25 mouse cellular contexts compared by ENCODE assay signal in the genomic region with DNA sequence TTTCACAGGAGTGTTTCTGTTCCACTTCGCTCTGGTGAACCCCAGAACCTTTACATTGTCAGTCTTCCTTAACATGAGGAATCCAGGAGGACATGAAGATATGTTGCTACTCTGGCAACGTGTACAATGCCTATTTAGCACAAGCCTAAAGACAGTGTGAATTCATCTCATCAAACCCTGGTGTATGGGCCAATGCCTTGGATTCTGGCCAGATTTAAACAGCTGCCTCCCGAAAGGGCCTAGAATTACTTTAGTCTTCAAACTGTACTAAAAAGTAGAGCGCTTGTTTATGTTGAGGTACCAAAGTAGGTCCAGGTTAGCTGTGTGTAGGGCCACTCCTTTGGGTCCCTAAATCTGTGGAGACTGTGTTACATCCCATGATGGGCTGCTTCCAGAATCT.
DNase-seq lines count a peak whose midpoint lies in the region; ATAC-seq and TF ChIP-seq lines count a peak whose summit lies in the region.
"Had no signal": no experiment of that assay in that cellular context is flagged by ENCODE, and none has a peak within 500 bp of the region (broad histone marks: within the 10 kb centered on the region; RNA-seq: fewer than 3 reads in every experiment).

No protein-coding gene starts in this region.

- H3K4me1 ChIP-seq in forebrain, embryonic 14.5 days (ENCODE audit: control insufficient read depth, insufficient read depth, low read length): peaks cover 3% of the 10 kb centered on the region; the same call in 1 of the 2 replicates
- peaks cover 3% of the 10 kb centered on the region; the same call in 1 of the 2 replicates for H3K4me1 ChIP-seq in forebrain, embryonic 16.5 days (replicated peaks; ENCODE audit: control insufficient read depth, insufficient read depth, low read length)
- no peaks in the 10 kb centered on the region for H3K4me1 ChIP-seq in limb, embryonic 14.5 days (ENCODE audit: control insufficient read depth, insufficient read depth, low read length)
- 0 out of 2 replicates have a peak, but pooled peaks cover 5% of the 10 kb centered on the region for H3K4me1 ChIP-seq in limb, embryonic 10.5 days
- peaks cover 7% of the 10 kb centered on the region; the same call in 1 of the 2 replicates for H3K4me1 ChIP-seq in midbrain, embryonic 11.5 days (ENCODE audit: control insufficient read depth, insufficient read depth, low read length)
- H3K4me1 ChIP-seq in midbrain, embryonic 14.5 days (ENCODE audit: control insufficient read depth, insufficient read depth, low read length): no peaks in the 10 kb centered on the region
- H3K4me1 ChIP-seq in kidney, embryonic 14.5 days (ENCODE audit: control insufficient read depth, insufficient read depth, low read length): no peaks in the 10 kb centered on the region
- H3K4me1 ChIP-seq: heart, embryonic 10.5 days; heart, embryonic 13.5 days; hindbrain, embryonic 15.5 days; intestine, embryonic 15.5 days had no signal

- no peaks in the 10 kb centered on the region for H3K27me3 ChIP-seq in forebrain, embryonic 14.5 days (replicated peaks; ENCODE audit: control insufficient read depth, insufficient read depth, low read length)
- H3K27me3 ChIP-seq in forebrain, embryonic 16.5 days (replicated peaks; ENCODE audit: control insufficient read depth, insufficient read depth, low read length): no peaks in the 10 kb centered on the region
- H3K27me3 ChIP-seq in limb, embryonic 14.5 days (ENCODE audit: control insufficient read depth, insufficient read depth, low read length): no peaks in the 10 kb centered on the region
- H3K27me3 ChIP-seq in limb, embryonic 10.5 days (ENCODE audit: low read depth, poor library complexity, severe bottlenecking): no peaks in the 10 kb centered on the region
- no peaks in the 10 kb centered on the region for H3K27me3 ChIP-seq in midbrain, embryonic 11.5 days (ENCODE audit: control insufficient read depth, insufficient read depth, low read length)
- no peaks in the 10 kb centered on the region for H3K27me3 ChIP-seq in midbrain, embryonic 14.5 days (ENCODE audit: control insufficient read depth, insufficient read depth, low read length)
- no peaks in the 10 kb centered on the region for H3K27me3 ChIP-seq in kidney, embryonic 14.5 days (ENCODE audit: control insufficient read depth, insufficient read depth, low read length)
- H3K27me3 ChIP-seq: embryonic facial prominence, embryonic 15.5 days; forebrain, embryonic 15.5 days; heart, embryonic 13.5 days; hindbrain, embryonic 15.5 days; intestine, embryonic 15.5 days had no signal

- H3K9me3 ChIP-seq in forebrain, embryonic 14.5 days (replicated peaks; ENCODE audit: control insufficient read depth, low read length): no peaks in the 10 kb centered on the region
- H3K9me3 ChIP-seq in forebrain, embryonic 16.5 days (ENCODE audit: control insufficient read depth, low read length): no peaks in the 10 kb centered on the region
- H3K9me3 ChIP-seq in limb, embryonic 14.5 days (ENCODE audit: control insufficient read depth, low read length): no peaks in the 10 kb centered on the region
- H3K9me3 ChIP-seq in limb, embryonic 10.5 days (replicated peaks): no peaks in the 10 kb centered on the region
- H3K9me3 ChIP-seq in midbrain, embryonic 11.5 days (ENCODE audit: control insufficient read depth, low read length): no peaks in the 10 kb centered on the region
- no peaks in the 10 kb centered on the region for H3K9me3 ChIP-seq in midbrain, embryonic 14.5 days (ENCODE audit: control insufficient read depth, low read length)
- H3K9me3 ChIP-seq in kidney, embryonic 14.5 days (ENCODE audit: control insufficient read depth, low read length): no peaks in the 10 kb centered on the region
- H3K9me3 ChIP-seq: embryonic facial prominence, embryonic 15.5 days; forebrain, embryonic 15.5 days; heart, embryonic 10.5 days; heart, embryonic 13.5 days; hindbrain, embryonic 15.5 days; intestine, embryonic 15.5 days had no signal

- H3K9ac ChIP-seq in forebrain, embryonic 14.5 days (ENCODE audit: low read length): no peak overlapping the region
- H3K9ac ChIP-seq in forebrain, embryonic 16.5 days (replicated peaks; ENCODE audit: low read depth, low read length): no peak overlapping the region
- H3K9ac ChIP-seq in limb, embryonic 14.5 days (ENCODE audit: low read depth, low read length, severe bottlenecking): no peak overlapping the region
- no peak overlapping the region for H3K9ac ChIP-seq in midbrain, embryonic 11.5 days (ENCODE audit: low read length)
- H3K9ac ChIP-seq in midbrain, embryonic 14.5 days (replicated peaks; ENCODE audit: low read length): no peak overlapping the region
- H3K9ac ChIP-seq in kidney, embryonic 14.5 days (ENCODE audit: low read depth, low read length): no peak overlapping the region
- H3K9ac ChIP-seq: embryonic facial prominence, embryonic 15.5 days; forebrain, embryonic 15.5 days; heart, embryonic 13.5 days; hindbrain, embryonic 15.5 days; intestine, embryonic 15.5 days had no signal

- H3K4me3 ChIP-seq in forebrain, embryonic 14.5 days (ENCODE audit: low read depth, low read length): no peak overlapping the region
- H3K4me3 ChIP-seq in forebrain, embryonic 16.5 days (replicated peaks; ENCODE audit: low read length): no peak overlapping the region
- no peak overlapping the region for H3K4me3 ChIP-seq in limb, embryonic 14.5 days (replicated peaks; ENCODE audit: low read length)
- H3K4me3 ChIP-seq in limb, embryonic 10.5 days: no peak overlapping the region
- H3K4me3 ChIP-seq in midbrain, embryonic 11.5 days (ENCODE audit: low read depth, low read length): no peak overlapping the region
- H3K4me3 ChIP-seq in midbrain, embryonic 14.5 days (replicated peaks; ENCODE audit: low read depth, low read length): no peak overlapping the region
- no peak overlapping the region for H3K4me3 ChIP-seq in kidney, embryonic 14.5 days (ENCODE audit: low read length)
- H3K4me3 ChIP-seq: embryonic facial prominence, embryonic 15.5 days; forebrain, embryonic 15.5 days; heart, adult 2 months; heart, embryonic 10.5 days; heart, embryonic 13.5 days; hindbrain, embryonic 15.5 days; intestine, embryonic 15.5 days had no signal

- 51% methylated on average over 4 of the region's 4 CpGs for WGBS in forebrain, embryonic 14.5 days
- WGBS in forebrain, embryonic 16.5 days: 48% methylated on average over 4 of the region's 4 CpGs
- 78% methylated on average over 4 of the region's 4 CpGs for WGBS in limb, embryonic 14.5 days
- WGBS in limb, embryonic 10.5 days: 95% methylated on average over 4 of the region's 4 CpGs
- 95% methylated on average over 4 of the region's 4 CpGs for WGBS in midbrain, embryonic 11.5 days
- WGBS in midbrain, embryonic 14.5 days: 82% methylated on average over 4 of the region's 4 CpGs
- 85% methylated on average over 4 of the region's 4 CpGs for WGBS in kidney, embryonic 14.5 days

- no peak for ATAC-seq in forebrain, embryonic 14.5 days
- ATAC-seq in forebrain, embryonic 16.5 days: no peak
- ATAC-seq in limb, embryonic 14.5 days (ENCODE audit: low FRiP score, low read depth): no peak
- no peak for ATAC-seq in midbrain, embryonic 11.5 days (ENCODE audit: low FRiP score)
- no peak for ATAC-seq in midbrain, embryonic 14.5 days (ENCODE audit: low FRiP score, low TSS enrichment)
- no peak for ATAC-seq in kidney, embryonic 14.5 days (ENCODE audit: low FRiP score, low TSS enrichment)
- ATAC-seq: CD4-positive, CD25-positive, alpha-beta regulatory T cell, adult 4 months; forebrain, embryonic 15.5 days; intestine, embryonic 15.5 days had no signal

- no peak overlapping the region for H3K27ac ChIP-seq in forebrain, embryonic 14.5 days (ENCODE audit: low read depth, low read length)
- H3K27ac ChIP-seq in forebrain, embryonic 16.5 days (ENCODE audit: low read length): no peak overlapping the region
- no peak overlapping the region for H3K27ac ChIP-seq in limb, embryonic 14.5 days (replicated peaks; ENCODE audit: low read depth, low read length)
- H3K27ac ChIP-seq in limb, embryonic 10.5 days: no peak overlapping the region
- no peak overlapping the region for H3K27ac ChIP-seq in midbrain, embryonic 11.5 days (ENCODE audit: low read depth, low read length)
- no peak overlapping the region for H3K27ac ChIP-seq in midbrain, embryonic 14.5 days (replicated peaks; ENCODE audit: low read depth, low read length)
- H3K27ac ChIP-seq in kidney, embryonic 14.5 days (ENCODE audit: low read depth, low read length): no peak overlapping the region
- H3K27ac ChIP-seq: embryonic facial prominence, embryonic 15.5 days; forebrain, embryonic 15.5 days; heart, adult 2 months; heart, embryonic 10.5 days; heart, embryonic 13.5 days; hindbrain, embryonic 15.5 days; intestine, embryonic 15.5 days had no signal

- H3K36me3 ChIP-seq in forebrain, embryonic 14.5 days (ENCODE audit: control insufficient read depth, insufficient read depth, low read length): no peaks in the 10 kb centered on the region
- H3K36me3 ChIP-seq in forebrain, embryonic 16.5 days (ENCODE audit: control insufficient read depth, insufficient read depth): no peaks in the 10 kb centered on the region
- H3K36me3 ChIP-seq in limb, embryonic 14.5 days (ENCODE audit: control insufficient read depth, insufficient read depth, low read length): no peaks in the 10 kb centered on the region
- H3K36me3 ChIP-seq in limb, embryonic 10.5 days: no peaks in the 10 kb centered on the region
- no peaks in the 10 kb centered on the region for H3K36me3 ChIP-seq in midbrain, embryonic 11.5 days (ENCODE audit: control insufficient read depth, insufficient read depth, low read length)
- H3K36me3 ChIP-seq in midbrain, embryonic 14.5 days (ENCODE audit: control insufficient read depth, insufficient read depth, low read length): no peaks in the 10 kb centered on the region
- H3K36me3 ChIP-seq in kidney, embryonic 14.5 days (ENCODE audit: control insufficient read depth, insufficient read depth, low read length): no peaks in the 10 kb centered on the region
- H3K36me3 ChIP-seq: embryonic facial prominence, embryonic 15.5 days; forebrain, embryonic 15.5 days; heart, embryonic 10.5 days; heart, embryonic 13.5 days; hindbrain, embryonic 15.5 days; intestine, embryonic 15.5 days had no signal

- DNase-seq in forebrain, embryonic 14.5 days (ENCODE audit: low spot score): peak; percentile 37
- DNase-seq in limb, embryonic 14.5 days (ENCODE audit: low spot score): peak; percentile 12
- DNase-seq in limb, embryonic 10.5 days (ENCODE audit: low spot score): no peak
- peak; percentile 39 for DNase-seq in midbrain, embryonic 11.5 days (ENCODE audit: low spot score, missing footprints)
- DNase-seq in midbrain, embryonic 14.5 days: no peak
- DNase-seq: adrenal gland, adult 2 months; adrenal gland, postnatal 14 days; cerebellum, adult 18-20 months; cerebellum, adult 9-10 months; cerebellum, postnatal 25 days; embryo, embryonic 11 days; gastrocnemius, postnatal 10 days; gastrocnemius, postnatal 36 days; heart, adult 2 months; heart, postnatal 14 days; heart, postnatal 4 days had no signal

- no peak overlapping the region for H3K4me2 ChIP-seq in forebrain, embryonic 14.5 days (ENCODE audit: low read length)
- no peak overlapping the region for H3K4me2 ChIP-seq in forebrain, embryonic 16.5 days (ENCODE audit: low read length)
- H3K4me2 ChIP-seq in limb, embryonic 14.5 days (replicated peaks; ENCODE audit: low read depth, low read length, severe bottlenecking): no peak overlapping the region
- no peak overlapping the region for H3K4me2 ChIP-seq in midbrain, embryonic 11.5 days
- no peak overlapping the region for H3K4me2 ChIP-seq in midbrain, embryonic 14.5 days (ENCODE audit: low read length)
- H3K4me2 ChIP-seq in kidney, embryonic 14.5 days (replicated peaks; ENCODE audit: low read depth, low read length): no peak overlapping the region
- H3K4me2 ChIP-seq: embryonic facial prominence, embryonic 15.5 days; forebrain, embryonic 15.5 days; heart, embryonic 13.5 days; hindbrain, embryonic 15.5 days; intestine, embryonic 15.5 days had no signal

- no peak for TF ChIP-seq POLR2A in limb, embryonic 14.5 days (IDR thresholded peaks at IDR 0.05; ENCODE audit: borderline replicate concordance, extremely low read depth, insufficient read depth, insufficient read length)

Comparison
In these comparisons a context has a peak if more than half of its experiments do, and no peak if none do; other contexts are left out.
1. DNase-seq: peak in forebrain, embryonic 14.5 days (single experiment), limb, embryonic 14.5 days (single experiment) and midbrain, embryonic 11.5 days (single experiment); none in limb, embryonic 10.5 days (single experiment) and midbrain, embryonic 14.5 days (single experiment).